Mouse (Mus musculus): ENCODE results near the gene Dgkh.

DNA sequence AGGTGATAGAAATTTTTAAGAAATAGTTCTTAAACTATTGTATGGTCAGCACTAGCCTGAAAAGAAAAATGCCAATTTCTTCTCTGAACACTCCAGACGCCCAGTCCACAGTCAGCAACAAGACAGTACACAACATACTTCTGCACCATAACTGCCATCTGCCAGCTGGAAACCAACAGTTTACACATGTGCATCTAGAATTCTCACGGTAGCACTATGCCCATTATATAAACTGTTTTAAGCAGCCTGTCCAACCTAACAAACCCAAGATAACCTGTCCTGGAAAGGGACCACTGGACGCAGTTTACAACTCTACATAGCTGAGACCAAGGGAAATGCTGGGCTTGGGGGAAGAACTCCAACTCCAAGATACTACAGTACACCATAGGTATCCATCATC, 198.9 kb downstream of the Dgkh start:
- TF ChIP-seq CTCF (IDR thresholded peaks at IDR 0.05; ENCODE audit: extremely low read depth, insufficient read depth, insufficient read length, insufficient replicate concordance) (no peak), POLR2A (IDR thresholded peaks at IDR 0.05; ENCODE audit: low read depth, low read length) (no peak)

Measured in spleen, adult 2 months (tissue).